Mouse (Mus musculus): Measurements from ENCODE around the gene Vamp5. TPM values are rescaled to one million over a fixed set of nuclear protein-coding genes. Genes with fewer than 3 reads are reported as not detected.

Vamp5 gene
- polyA plus RNA-seq, 1 experiment: 5.3 TPM

- peaks cover 9% of the 10 kb centered on the region for H3K4me1 ChIP-seq (ENCODE audit: control insufficient read depth, insufficient read depth, low read length)
- H3K4me3 ChIP-seq (ENCODE audit: insufficient read depth, low read length): no peak overlapping the region
- H3K27ac ChIP-seq (ENCODE audit: insufficient read depth, low read depth, low read length): no peak overlapping the region
- TF ChIP-seq CTCF (IDR thresholded peaks at IDR 0.05; ENCODE audit: low read depth, low read length) (no peak), POLR2A (IDR thresholded peaks at IDR 0.05; ENCODE audit: borderline replicate concordance, low read depth, low read length) (no peak)
These were observed 51.2 kb downstream of the Vamp5 start for GRCm38 (mm10) chr6:72329019-72329418.

GRCm38 (mm10) chr6:72326274-72326673, 54.0 kb downstream of the Vamp5 start:
- H3K27ac ChIP-seq (ENCODE audit: insufficient read depth, low read depth, low read length): no peak overlapping the region
- TF ChIP-seq POLR2A (IDR thresholded peaks at IDR 0.05; ENCODE audit: borderline replicate concordance, low read depth, low read length) (no peak), CTCF (IDR thresholded peaks at IDR 0.05; ENCODE audit: low read depth, low read length) (no peak)
- H3K4me1 ChIP-seq (ENCODE audit: control insufficient read depth, insufficient read depth, low read length): no peaks in the 10 kb centered on the region
- H3K4me3 ChIP-seq (ENCODE audit: insufficient read depth, low read length): no peak overlapping the region

GRCm38 (mm10) chr6:72323786-72324508, 56.3 kb downstream of the Vamp5 start:
- Histone ChIP-seq H3K4me3 (ENCODE audit: insufficient read depth, low read length) (no peak overlapping the region), H3K27ac (ENCODE audit: insufficient read depth, low read depth, low read length) (no peak overlapping the region), H3K4me1 (ENCODE audit: control insufficient read depth, insufficient read depth, low read length) (no peaks in the 10 kb centered on the region)
- TF ChIP-seq CTCF (IDR thresholded peaks at IDR 0.05; ENCODE audit: low read depth, low read length): no peak
- no peak for TF ChIP-seq POLR2A (IDR thresholded peaks at IDR 0.05; ENCODE audit: borderline replicate concordance, low read depth, low read length)

DNA sequence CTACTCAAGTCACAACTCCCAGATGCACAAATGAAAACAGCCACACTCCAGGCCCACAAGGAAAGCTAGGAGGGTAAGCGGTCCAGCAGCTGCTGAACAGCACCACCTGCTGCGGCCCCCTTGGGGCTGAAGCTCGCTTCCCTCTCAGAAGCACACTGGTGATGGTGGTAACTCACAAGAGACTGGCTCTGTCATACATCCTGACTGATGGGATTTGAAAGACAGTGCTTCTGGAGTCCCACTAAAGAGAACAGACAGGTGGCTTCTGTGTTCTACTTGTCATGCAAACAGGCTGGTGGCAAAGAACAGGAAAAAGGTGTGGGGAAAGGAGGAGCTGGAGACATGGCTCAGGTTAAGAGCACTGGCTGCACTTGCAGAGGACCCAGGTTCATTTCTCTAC, 57.3 kb downstream of the Vamp5 start:
- TF ChIP-seq POLR2A (IDR thresholded peaks at IDR 0.05; ENCODE audit: borderline replicate concordance, low read depth, low read length): no peak
- no peak for TF ChIP-seq CTCF (IDR thresholded peaks at IDR 0.05; ENCODE audit: low read depth, low read length)
- H3K4me1 ChIP-seq (ENCODE audit: control insufficient read depth, insufficient read depth, low read length): no peaks in the 10 kb centered on the region
- H3K27ac ChIP-seq (ENCODE audit: insufficient read depth, low read depth, low read length): no peak overlapping the region

GRCm38 (mm10) chr6:72319019-72319418, 61.2 kb downstream of the Vamp5 start:
- Histone ChIP-seq H3K27ac (ENCODE audit: insufficient read depth, low read depth, low read length) (no peak overlapping the region), H3K4me3 (ENCODE audit: insufficient read depth, low read length) (no peak overlapping the region), H3K4me1 (ENCODE audit: control insufficient read depth, insufficient read depth, low read length) (peaks cover 8% of the 10 kb centered on the region)
- TF ChIP-seq POLR2A (IDR thresholded peaks at IDR 0.05; ENCODE audit: borderline replicate concordance, low read depth, low read length) (no peak), CTCF (IDR thresholded peaks at IDR 0.05; ENCODE audit: low read depth, low read length) (no peak)

More for the DNA sequence above, 57.3 kb downstream of the Vamp5 start:
- H3K4me3 ChIP-seq (ENCODE audit: insufficient read depth, low read length): no peak overlapping the region

Other genes starting within 250 kb of the Vamp5 start
- not detected in 2 replicates for gene Atoh8, start 144.9 kb downstream of the Vamp5 start, polyA plus RNA-seq (2012; ENCODE audit: insufficient read depth, insufficient read length, missing spikeins)
- not detected in 2 replicates for gene Sftpb, start 75.9 kb downstream of the Vamp5 start, polyA plus RNA-seq (2012; ENCODE audit: insufficient read depth, insufficient read length, missing spikeins)
- 19.9 and 20.2 TPM in 2 replicates for gene Usp39, start 35.3 kb downstream of the Vamp5 start, polyA plus RNA-seq (2012; ENCODE audit: insufficient read depth, insufficient read length, missing spikeins)
- 33.9 and 36.5 TPM in 2 replicates for gene 0610030E20Rik, start 33.2 kb downstream of the Vamp5 start, polyA plus RNA-seq (2012; ENCODE audit: insufficient read depth, insufficient read length, missing spikeins)
- gene Tmem150a, start 25.0 kb downstream of the Vamp5 start, polyA plus RNA-seq (2012; ENCODE audit: insufficient read depth, insufficient read length, missing spikeins): 3.0 and 3.6 TPM in 2 replicates
- gene Rnf181, start 13.5 kb downstream of the Vamp5 start, polyA plus RNA-seq (2012; ENCODE audit: insufficient read depth, insufficient read length, missing spikeins): 97.4 and 105 TPM in 2 replicates
- gene Vamp8, start 10.2 kb upstream of the Vamp5 start, polyA plus RNA-seq (2012; ENCODE audit: insufficient read depth, insufficient read length, missing spikeins): 348 and 352 TPM in 2 replicates
- gene Ggcx, start 33.8 kb upstream of the Vamp5 start, polyA plus RNA-seq (2012; ENCODE audit: insufficient read depth, insufficient read length, missing spikeins): 15.7 and 18.3 TPM in 2 replicates
- gene Mat2a, start 59.1 kb upstream of the Vamp5 start, polyA plus RNA-seq (2012; ENCODE audit: insufficient read depth, insufficient read length, missing spikeins): 88.0 and 88.8 TPM in 2 replicates
- 1.3 TPM in 1 of 2 replicates, not detected in the other for gene Sh2d6, start 141.2 kb upstream of the Vamp5 start, polyA plus RNA-seq (2012; ENCODE audit: insufficient read depth, insufficient read length, missing spikeins)
- 788 and 835 TPM in 2 replicates for gene Capg, start 163.9 kb upstream of the Vamp5 start, polyA plus RNA-seq (2012; ENCODE audit: insufficient read depth, insufficient read length, missing spikeins)
- gene Elmod3, start 217.9 kb upstream of the Vamp5 start, polyA plus RNA-seq (2012; ENCODE audit: insufficient read depth, insufficient read length, missing spikeins): 12.0 and 12.6 TPM in 2 replicates
- gene Retsat, start 218.0 kb upstream of the Vamp5 start, polyA plus RNA-seq (2012; ENCODE audit: insufficient read depth, insufficient read length, missing spikeins): 15.7 and 21.3 TPM in 2 replicates
- 80.0 and 87.9 TPM in 2 replicates for gene Tgoln1, start 236.5 kb upstream of the Vamp5 start, polyA plus RNA-seq (2012; ENCODE audit: insufficient read depth, insufficient read length, missing spikeins)